In genomic region chr14:48421476-48421875, GRCm38 (mm10) we compare ENCODE assay signal across 8 mouse cellular contexts. TPM values are rescaled to one million over a fixed set of nuclear protein-coding genes. Genes with fewer than 3 reads are reported as not detected.
DNase-seq lines count a peak whose midpoint lies in the region; ATAC-seq and TF ChIP-seq lines count a peak whose summit lies in the region.

No protein-coding gene starts in this region.

- no peak overlapping the region for H3K27ac ChIP-seq in heart, embryonic 13.5 days (replicated peaks)
- H3K27ac ChIP-seq in midbrain, embryonic 11.5 days (ENCODE audit: low read depth, low read length), result no peak overlapping the region
- H3K27ac ChIP-seq in midbrain, embryonic 16.5 days (ENCODE audit: low read length), result no peak overlapping the region
- H3K27ac ChIP-seq in left cerebral cortex, adult 2 months, result peak overlapping the region; percentile 81
- no peak overlapping the region for H3K27ac ChIP-seq in thymus, adult 2 months (ENCODE audit: control insufficient read depth, insufficient read depth, low read length)

- no peaks in the 10 kb centered on the region for H3K9me3 ChIP-seq in heart, embryonic 13.5 days
- H3K9me3 ChIP-seq in midbrain, embryonic 11.5 days (ENCODE audit: control insufficient read depth, low read length), result no peaks in the 10 kb centered on the region
- no peaks in the 10 kb centered on the region for H3K9me3 ChIP-seq in midbrain, embryonic 16.5 days (replicated peaks; ENCODE audit: control insufficient read depth, low read length, poor library complexity, severe bottlenecking)

- TF ChIP-seq POLR2A in thymus, adult 2 months (IDR thresholded peaks at IDR 0.05; ENCODE audit: control insufficient read depth, extremely low read depth, insufficient read depth, low read length, poor library complexity), result no peak

- no peaks in the 10 kb centered on the region; the same call in 1 of the 2 replicates for H3K27me3 ChIP-seq in heart, embryonic 13.5 days (replicated peaks)
- no peaks in the 10 kb centered on the region for H3K27me3 ChIP-seq in midbrain, embryonic 11.5 days (ENCODE audit: control insufficient read depth, insufficient read depth, low read length)
- H3K27me3 ChIP-seq in midbrain, embryonic 16.5 days (ENCODE audit: control insufficient read depth, insufficient read depth, low read depth, low read length), result peaks cover 2% of the 10 kb centered on the region; the same call in 1 of the 2 replicates
- no peaks in the 10 kb centered on the region for H3K27me3 ChIP-seq in thymus, adult 2 months (ENCODE audit: control insufficient read depth, insufficient read depth, low read length)

- 13% methylated on average over 6 of the region's 6 CpGs for WGBS in heart, embryonic 13.5 days
- WGBS in midbrain, embryonic 11.5 days, result 26% methylated on average over 6 of the region's 6 CpGs
- 18% methylated on average over 6 of the region's 6 CpGs for WGBS in midbrain, embryonic 16.5 days
- WGBS in thymus, adult 2 months, result 18% methylated on average over 6 of the region's 6 CpGs

- H3K4me3 ChIP-seq in heart, embryonic 13.5 days, result no peak overlapping the region
- H3K4me3 ChIP-seq in midbrain, embryonic 11.5 days (ENCODE audit: low read depth, low read length), result no peak overlapping the region
- no peak overlapping the region for H3K4me3 ChIP-seq in midbrain, embryonic 16.5 days (ENCODE audit: low read depth, low read length)
- H3K4me3 ChIP-seq in left cerebral cortex, adult 2 months, result no peak overlapping the region
- H3K4me3 ChIP-seq in thymus, adult 2 months (ENCODE audit: control insufficient read depth, insufficient read depth, low read length), result no peak overlapping the region

- no peak overlapping the region; the same call in 1 of the 2 replicates for H3K9ac ChIP-seq in heart, embryonic 13.5 days
- no peak overlapping the region for H3K9ac ChIP-seq in midbrain, embryonic 11.5 days (ENCODE audit: low read length)
- H3K9ac ChIP-seq in midbrain, embryonic 16.5 days (ENCODE audit: low read depth, low read length), result no peak overlapping the region

- no peak for TF ChIP-seq CTCF in left cerebral cortex, adult 2 months (IDR thresholded peaks at IDR 0.05)
- TF ChIP-seq CTCF in thymus, adult 2 months (IDR thresholded peaks at IDR 0.05; ENCODE audit: borderline replicate concordance, control insufficient read depth, extremely low read depth, insufficient read depth, low read length, poor library complexity), result no peak

- H3K4me1 ChIP-seq in heart, embryonic 13.5 days, result peaks cover 13% of the 10 kb centered on the region
- peaks cover 8% of the 10 kb centered on the region; the same call in 1 of the 2 replicates for H3K4me1 ChIP-seq in midbrain, embryonic 11.5 days (ENCODE audit: control insufficient read depth, insufficient read depth, low read length)
- H3K4me1 ChIP-seq in midbrain, embryonic 16.5 days (ENCODE audit: control insufficient read depth, insufficient read depth, low read length), result peaks cover 6% of the 10 kb centered on the region; the same call in 1 of the 2 replicates
- H3K4me1 ChIP-seq in thymus, adult 2 months (replicated peaks; ENCODE audit: control insufficient read depth, insufficient read depth, low read length), result peaks cover 14% of the 10 kb centered on the region

- DNase-seq in heart, postnatal 14 days, result no peak
- no peak for DNase-seq in midbrain, embryonic 11.5 days (ENCODE audit: low spot score, missing footprints)
- DNase-seq in left cerebral cortex, adult 2 months (ENCODE audit: extremely low spot score in 1 of 2, low spot score in 2 of 2), result peak; percentile 15 to 26
- DNase-seq in thymus, adult 2 months, result peak; percentile 33
- no peak for DNase-seq in urinary bladder, adult 2 months (ENCODE audit: low spot score)
- DNase-seq in adrenal gland, adult 8-10 months, result no peak

- no peaks in the 10 kb centered on the region for H3K36me3 ChIP-seq in heart, embryonic 13.5 days
- no peaks in the 10 kb centered on the region for H3K36me3 ChIP-seq in midbrain, embryonic 11.5 days (ENCODE audit: control insufficient read depth, insufficient read depth, low read length)
- no peaks in the 10 kb centered on the region for H3K36me3 ChIP-seq in midbrain, embryonic 16.5 days (ENCODE audit: control insufficient read depth, insufficient read depth, low read length)
- H3K36me3 ChIP-seq in thymus, adult 2 months (ENCODE audit: control insufficient read depth, insufficient read depth, low read length), result no peaks in the 10 kb centered on the region

- H3K4me2 ChIP-seq in heart, embryonic 13.5 days, result peak overlapping the region; percentile 63
- H3K4me2 ChIP-seq in midbrain, embryonic 11.5 days, result peak overlapping the region; percentile 15; the same call in 1 of the 2 replicates
- no peak overlapping the region for H3K4me2 ChIP-seq in midbrain, embryonic 16.5 days (ENCODE audit: low read length)

- intact Hi-C loops in heart, postnatal 14 days (cut with DNase I), result no loop called here
- intact Hi-C loops in left cerebral cortex, adult 2 months (cut with DNase I), result loop anchor here (2.0 to 5.0 kb wide), 3 partner anchors 49 to 556 kb away; no protein-coding TSS in a partner anchor

- ATAC-seq in heart, embryonic 13.5 days (ENCODE audit: extremely low read depth, insufficient number of reproducible peaks, low FRiP score, low TSS enrichment), result no peak; the same call in 1 of the 2 replicates
- ATAC-seq in midbrain, embryonic 11.5 days (ENCODE audit: low FRiP score), result no peak
- ATAC-seq in midbrain, embryonic 16.5 days, result no peak

RNA-seq across cellular contexts. Expression of gene Tmem260, which starts 24.4 kb away (rescaled TPM):
- polyA plus RNA-seq in heart, embryonic 13.5 days (2015; fragmentation: Nextera tagmentation; extraction: Ambion mirVana), result 11.7 and 12.2 TPM in 2 replicates
- 10 to 100 TPM; 11.9 to 12.0 TPM for total RNA-seq in heart, postnatal 14 days (2021)
- 25.2 and 27.9 TPM in 2 replicates for polyA plus RNA-seq in midbrain, embryonic 11.5 days (2014; fragmentation: Nextera tagmentation; extraction: Ambion mirVana)
- polyA plus RNA-seq in midbrain, embryonic 16.5 days (2015; fragmentation: Nextera tagmentation; extraction: Ambion mirVana), result 19.7 and 20.2 TPM in 2 replicates
- total RNA-seq in left cerebral cortex, adult 2 months (2021), result 10 to 100 TPM; 25.9 to 26.6 TPM
- 36.1 and 49.9 TPM in 2 replicates for polyA plus RNA-seq in thymus, adult 2 months (2012; rRNA removed)
- polyA plus RNA-seq in urinary bladder, adult 2 months (2012; rRNA removed), result 13.8 and 14.6 TPM in 2 replicates
- total RNA-seq in adrenal gland, adult 8-10 months (2022), result 10 to 100 TPM; 29.1 to 40.5 (median 37.8) TPM

Comparison
In these comparisons a context has a peak if more than half of its experiments do, and no peak if none do; other contexts are left out.
1. DNase-seq: peak in left cerebral cortex, adult 2 months (2 of 2) and thymus, adult 2 months (single experiment); none in heart, postnatal 14 days (0 of 2), midbrain, embryonic 11.5 days (single experiment), urinary bladder, adult 2 months (single experiment) and adrenal gland, adult 8-10 months (single experiment).